Mouse (Mus musculus): ENCODE measurements around the gene Npb.
A peak's percentile ranks its signal among the peaks of the same experiment; 100 is the strongest.

Npb gene

GRCm38 (mm10) chr11:120633520-120634343 is 25.5 kb downstream of the Npb start, which contains the start of gene Mafg:
Gene Mafg, minus strand, starts transcription at chr11:120633600.
- peak; percentile 88 to 90 for DNase-seq

GRCm38 (mm10) chr11:120634810-120635209 is 26.5 kb downstream of the Npb start:
- DNase-seq = no peak

DNA sequence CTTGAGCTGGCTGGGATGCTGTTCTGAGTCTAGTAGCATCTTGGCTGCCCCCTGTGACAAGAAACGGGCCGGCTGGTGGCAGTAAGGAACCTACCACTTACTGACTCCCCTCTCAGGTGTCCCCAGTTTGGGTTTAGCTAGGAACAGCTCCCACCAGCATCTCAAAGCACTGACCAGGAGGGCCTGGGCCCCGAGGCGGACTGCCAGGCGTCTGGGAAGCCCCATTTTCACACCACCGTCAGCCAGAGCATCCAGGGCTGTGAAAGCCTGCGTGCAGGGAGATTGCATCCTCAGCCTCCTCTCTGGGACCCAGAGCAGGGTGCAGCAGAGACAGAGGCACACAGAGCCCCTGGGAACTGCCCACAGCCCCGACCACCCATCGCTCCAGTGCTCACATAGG is 33.0 kb downstream of the Npb start:
- DNase-seq = no peak

DNA sequence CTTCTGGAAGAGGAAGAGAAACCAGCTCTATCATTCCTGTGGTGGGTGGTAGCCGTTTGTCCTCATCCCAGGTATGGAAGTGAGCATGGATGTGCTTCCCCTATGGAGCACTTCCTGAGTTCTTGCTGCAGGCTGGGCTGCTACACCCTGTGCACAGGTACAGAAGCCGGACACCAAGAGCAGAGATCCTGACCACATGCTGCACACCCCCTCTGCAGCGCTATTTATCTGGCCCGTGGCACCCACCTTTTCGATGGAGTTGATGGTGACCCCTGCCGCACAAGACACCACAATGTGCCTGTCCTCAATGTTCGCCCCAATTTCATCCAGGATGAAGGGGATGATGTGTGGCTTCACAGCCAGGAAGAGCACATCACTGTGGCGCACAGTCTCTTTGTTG is 33.6 kb downstream of the Npb start:
- DNase-seq = no peak

DNA sequence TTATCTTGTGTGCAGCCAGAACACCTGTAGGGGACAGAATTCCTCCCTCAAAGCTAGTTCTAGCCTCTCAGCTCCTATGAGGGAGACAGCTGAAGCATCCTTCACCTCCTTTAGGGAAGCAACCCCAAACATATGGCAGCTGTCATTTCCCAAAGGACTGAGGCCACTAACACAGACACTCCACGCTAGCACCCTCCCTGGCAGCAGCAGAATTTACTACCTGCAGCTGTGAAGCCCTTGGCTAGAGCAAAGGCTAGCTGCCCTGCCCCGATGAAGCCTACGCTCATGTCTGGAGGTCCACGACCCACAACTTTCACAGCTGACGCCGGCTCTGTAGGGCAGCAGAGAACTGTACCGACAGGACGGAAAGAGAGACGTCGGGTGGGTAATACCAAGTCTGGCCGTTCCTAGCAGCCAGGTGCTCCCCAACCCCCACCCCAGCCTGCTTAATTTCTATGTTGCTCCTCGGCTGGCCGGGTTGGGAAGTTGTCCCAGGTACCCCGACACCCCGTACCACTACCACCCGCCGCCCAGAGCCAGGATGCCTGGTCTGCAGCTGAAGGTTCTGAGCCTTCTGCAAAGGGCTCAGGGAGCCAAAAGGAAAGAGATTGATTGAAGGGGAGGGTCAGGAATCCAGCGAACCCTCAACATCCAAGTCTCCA is 34.8 kb downstream of the Npb start:
- DNase-seq = peak in 1 of 2 experiments; percentile 39

DNA sequence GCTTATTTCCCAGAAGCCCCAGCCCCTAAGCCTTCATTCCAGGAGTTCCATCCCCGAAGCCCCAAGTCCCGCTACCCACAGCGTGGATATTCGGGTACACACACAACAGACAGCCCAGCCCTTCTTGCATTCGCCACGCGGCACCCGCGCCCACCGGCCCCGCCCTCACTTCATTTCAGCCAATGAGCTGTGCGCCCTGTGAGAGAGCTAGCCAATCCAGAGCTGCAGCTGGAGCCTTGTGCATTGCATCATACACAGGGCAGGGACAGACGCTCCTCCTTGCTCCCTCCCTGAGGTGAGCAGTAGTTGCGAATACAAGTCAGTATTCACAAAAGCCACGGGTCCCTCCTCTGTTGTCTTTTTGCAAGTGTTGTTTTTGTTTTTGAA is 35.3 kb downstream of the Npb start, which contains the start of gene Pycr1:
Gene Pycr1 (minus strand): TSS at position 169 of the 387 bp plus-strand sequence.
- peak; percentile 91 to 92 for DNase-seq

- DNase-seq = no peak
Measured at GRCm38 (mm10) chr11:120647047-120647830, 39.0 kb downstream of the Npb start.

DNA sequence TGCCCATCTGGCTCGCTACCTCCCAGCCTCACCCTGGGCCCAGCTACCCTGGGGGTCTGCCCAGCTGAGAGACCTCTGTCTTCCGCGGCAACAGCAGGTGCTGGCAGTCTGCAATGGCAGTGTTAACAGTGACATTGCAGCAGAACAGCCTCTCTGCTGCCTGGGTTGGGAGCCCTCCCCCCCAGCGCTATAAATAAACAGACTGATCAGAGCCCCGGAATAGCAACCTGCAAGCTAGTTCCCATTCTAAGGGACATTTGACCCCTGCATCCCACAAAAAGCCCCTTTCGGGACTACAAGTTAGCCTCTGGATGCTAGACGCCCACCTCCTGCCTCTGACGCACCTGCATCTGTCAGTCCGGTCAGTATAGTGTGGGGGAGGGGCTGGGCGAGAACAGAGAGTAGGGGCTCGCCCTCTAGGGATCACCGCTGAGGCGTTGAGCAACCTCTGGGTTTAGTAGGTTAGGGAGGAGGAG is 39.8 kb downstream of the Npb start, which contains the start of gene Myadml2:
Gene Myadml2 (minus strand): TSS at position 158 of the 476 bp plus-strand sequence.
- peak; percentile 43 to 53 for DNase-seq

GRCm38 (mm10) chr11:120651872-120652271 is 43.6 kb downstream of the Npb start:
- DNase-seq = no peak

- DNase-seq = no peak
Measured at GRCm38 (mm10) chr11:120654741-120655140, 46.5 kb downstream of the Npb start.

- DNase-seq = no peak
Measured at GRCm38 (mm10) chr11:120657301-120657700, 49.0 kb downstream of the Npb start.
